Mouse (Mus musculus) inflammation-experienced regulatory T-cells (primary cell): ENCODE data around the gene Myod1. TPM values are rescaled to one million over a fixed set of nuclear protein-coding genes. Genes with fewer than 3 reads are reported as not detected.

Experiments used
- polyA plus RNA-seq, 2 experiments: library from polyadenylated mRNA; unstranded; fragments of 100-300 nt; shearing (Covaris generic); gene quantifications; one replicate each; pipeline ENCODE4 v1.2.1; 2017

The Myod1 gene
- not detected for polyA plus RNA-seq

DNA sequence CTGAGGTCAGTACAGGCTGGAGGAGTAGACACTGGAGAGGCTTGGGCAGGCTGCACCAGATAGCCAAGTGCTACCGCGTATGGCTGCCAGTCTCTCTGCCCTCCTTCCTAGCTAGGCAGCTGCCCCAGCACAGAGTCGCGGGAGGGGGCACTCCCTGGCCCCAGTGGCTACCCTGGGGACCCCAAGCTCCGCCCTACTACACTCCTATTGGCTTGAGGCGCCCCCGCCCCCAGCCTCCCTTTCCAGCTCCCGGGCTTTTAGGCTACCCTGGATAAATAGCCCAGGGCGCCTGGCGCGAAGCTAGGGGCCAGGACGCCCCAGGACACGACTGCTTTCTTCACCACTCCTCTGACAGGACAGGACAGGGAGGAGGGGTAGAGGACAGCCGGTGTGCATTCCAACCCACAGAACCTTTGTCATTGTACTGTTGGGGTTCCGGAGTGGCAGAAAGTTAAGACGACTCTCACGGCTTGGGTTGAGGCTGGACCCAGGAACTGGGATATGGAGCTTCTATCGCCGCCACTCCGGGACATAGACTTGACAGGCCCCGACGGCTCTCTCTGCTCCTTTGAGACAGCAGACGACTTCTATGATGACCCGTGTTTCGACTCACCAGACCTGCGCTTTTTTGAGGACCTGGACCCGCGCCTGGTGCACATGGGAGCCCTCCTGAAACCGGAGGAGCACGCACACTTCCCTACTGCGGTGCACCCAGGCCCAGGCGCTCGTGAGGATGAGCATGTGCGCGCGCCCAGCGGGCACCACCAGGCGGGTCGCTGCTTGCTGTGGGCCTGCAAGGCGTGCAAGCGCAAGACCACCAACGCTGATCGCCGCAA is at the start of gene Myod1:
TSS of gene Myod1 (plus strand) at position 303 of the 836 bp plus-strand sequence.

DNA sequence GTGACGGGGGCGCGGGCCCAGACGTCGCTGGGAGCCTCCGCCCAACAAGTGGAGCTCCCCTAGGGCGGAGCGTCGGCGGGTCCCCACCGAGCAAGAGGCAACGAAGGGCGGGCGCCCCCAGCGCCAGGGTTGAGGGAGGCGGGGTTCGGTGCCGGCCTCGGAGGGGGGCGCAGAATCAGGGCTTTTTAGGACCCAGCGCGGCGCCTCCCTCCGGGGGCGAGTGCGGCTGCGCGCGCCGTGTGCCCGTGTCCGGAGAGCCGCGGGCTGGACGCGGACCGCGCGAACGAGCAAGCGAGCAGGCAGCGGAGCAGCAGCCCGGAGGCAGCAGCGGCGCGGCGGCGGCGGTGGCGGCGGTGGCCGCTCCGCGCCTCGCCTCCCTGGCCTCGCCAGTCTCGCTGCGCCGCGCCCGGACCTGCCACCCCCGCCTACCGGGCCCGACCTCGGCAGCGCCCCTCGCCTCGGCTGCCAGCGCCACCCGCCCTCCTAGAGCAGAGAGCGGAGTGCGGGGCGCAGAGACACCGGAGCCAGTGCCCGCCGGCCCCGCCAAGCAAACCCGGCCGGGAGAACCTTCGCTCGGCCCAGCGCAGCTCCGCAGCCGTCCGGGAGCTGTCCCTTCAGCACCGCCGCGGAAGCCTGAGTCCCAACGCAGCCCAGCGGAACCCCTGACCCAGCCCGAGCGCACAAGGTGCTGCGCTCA is 20.1 kb downstream of the Myod1 start, which contains the start of gene Kcnc1:
TSS of gene Kcnc1 (plus strand) at position 267 of the 697 bp plus-strand sequence.

Other genes starting within 250 kb of the Myod1 start
- 1 to 10 TPM in 1 of 2 experiments, under 1 TPM in 1; 0.23 to 1.7 TPM for gene Abcc8, start 196.4 kb upstream of the Myod1 start, polyA plus RNA-seq
- gene Ush1c, start 138.0 kb upstream of the Myod1 start, polyA plus RNA-seq = under 1 TPM in 1 of 2 experiments, not detected in 1; 0.27 TPM
- under 1 TPM in 1 of 2 experiments, not detected in 1; 0.42 TPM for gene Otog, start 135.5 kb upstream of the Myod1 start, polyA plus RNA-seq
- gene Kcnc1, start 20.0 kb downstream of the Myod1 start, polyA plus RNA-seq = under 1 TPM in 1 of 2 experiments, not detected in 1; 0.41 TPM